Mouse (Mus musculus) retina, embryonic 14.5 days (tissue): Measurements from ENCODE around the gene Skap2.

ENCODE experiments used
- DNase-seq: peaks from one replicate; pipeline ENCODE4 v3.0.0-alpha.2; 2015; ENCODE audit warnings: low spot score

Skap2 gene

DNA sequence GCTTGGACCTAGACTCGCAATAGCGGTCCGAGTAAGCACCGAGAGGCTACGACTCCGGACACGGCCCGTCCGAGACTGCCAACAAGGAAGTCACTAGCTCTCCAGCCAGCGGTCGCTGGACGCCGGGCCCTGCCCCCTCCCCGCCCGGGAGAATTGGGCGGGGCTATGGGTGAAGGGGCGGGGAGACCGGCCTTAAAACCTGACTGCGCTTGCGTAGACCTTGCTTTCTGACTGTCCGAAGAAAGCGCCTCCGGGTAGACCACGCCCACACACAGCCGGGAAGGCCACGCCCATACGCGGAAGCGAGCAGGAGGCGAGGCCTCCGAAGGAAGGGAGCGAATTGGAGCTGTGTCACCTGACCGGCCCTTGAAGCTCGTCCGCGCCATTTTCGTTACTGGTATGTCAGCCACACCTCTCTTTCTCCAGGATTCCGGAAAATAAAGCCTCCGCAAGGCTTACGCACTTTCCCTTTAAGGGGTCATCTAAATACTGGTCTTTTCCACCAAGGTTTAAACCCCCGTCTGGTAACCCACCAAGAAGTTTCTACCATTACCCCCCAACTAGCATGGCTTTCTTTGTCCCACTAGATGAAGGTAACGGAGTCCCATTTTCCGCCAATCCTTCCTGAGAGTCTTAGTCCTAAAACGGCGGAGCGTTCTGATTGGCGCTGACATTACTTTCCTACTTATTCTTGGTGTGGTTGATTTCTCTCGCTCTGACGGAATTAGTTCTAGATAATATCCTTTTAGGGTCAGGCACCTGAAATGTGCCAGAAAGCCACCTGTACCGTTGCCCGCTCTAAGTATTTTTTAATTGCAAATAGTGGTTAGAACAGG is at the start of gene Skap2:
TSS of gene Skap2 (minus strand) at position 141 of the 836 bp plus-strand sequence.
- peak; percentile 98 for DNase-seq

DNA sequence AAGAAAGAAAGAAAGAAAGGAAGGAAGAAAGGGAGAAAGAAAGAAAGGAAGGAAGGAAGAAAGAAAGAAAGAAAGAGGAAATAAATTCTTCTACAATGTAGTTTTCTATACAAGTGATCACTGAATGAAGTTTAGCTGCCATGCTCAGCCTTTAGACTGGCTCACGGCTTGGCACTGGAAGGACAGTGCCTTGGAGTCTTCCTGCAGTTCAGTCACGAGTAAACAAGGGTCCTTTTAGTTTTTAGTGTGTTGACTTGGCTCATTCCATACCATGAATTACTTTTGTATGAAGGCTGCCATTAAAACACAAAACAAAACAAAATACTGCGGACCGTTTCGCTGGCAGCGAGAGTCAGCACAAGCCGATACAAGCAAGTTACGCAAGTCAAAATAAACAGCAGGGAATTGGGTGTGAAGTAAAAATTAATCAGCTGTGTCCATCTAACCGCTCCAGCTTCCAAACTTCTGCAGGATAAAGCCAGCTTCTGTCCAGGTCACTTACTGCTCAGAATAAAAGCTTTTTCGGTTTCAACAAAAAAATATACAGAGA is 46.6 kb upstream of the Skap2 start:
- no peak for DNase-seq

DNA sequence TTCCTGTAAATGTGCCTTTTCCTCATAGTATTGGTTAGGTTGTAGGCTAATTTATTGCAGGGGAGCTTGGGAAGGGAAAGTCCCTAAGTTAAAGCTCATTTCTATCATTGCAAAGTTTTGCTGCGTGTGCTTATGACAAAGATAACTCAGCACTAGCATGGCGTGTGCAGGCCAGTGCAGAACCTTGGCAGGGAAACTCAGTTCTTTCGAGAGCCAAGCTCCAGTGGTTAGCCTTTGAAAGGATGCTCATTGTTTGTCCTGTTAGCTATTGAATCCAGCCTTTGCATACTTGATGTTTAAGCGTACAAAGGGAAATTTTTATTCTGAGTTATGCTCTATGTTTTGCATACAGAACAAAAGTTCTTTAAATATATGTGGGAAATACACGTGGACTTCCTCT is 45.8 kb upstream of the Skap2 start:
- DNase-seq, result no peak

DNA sequence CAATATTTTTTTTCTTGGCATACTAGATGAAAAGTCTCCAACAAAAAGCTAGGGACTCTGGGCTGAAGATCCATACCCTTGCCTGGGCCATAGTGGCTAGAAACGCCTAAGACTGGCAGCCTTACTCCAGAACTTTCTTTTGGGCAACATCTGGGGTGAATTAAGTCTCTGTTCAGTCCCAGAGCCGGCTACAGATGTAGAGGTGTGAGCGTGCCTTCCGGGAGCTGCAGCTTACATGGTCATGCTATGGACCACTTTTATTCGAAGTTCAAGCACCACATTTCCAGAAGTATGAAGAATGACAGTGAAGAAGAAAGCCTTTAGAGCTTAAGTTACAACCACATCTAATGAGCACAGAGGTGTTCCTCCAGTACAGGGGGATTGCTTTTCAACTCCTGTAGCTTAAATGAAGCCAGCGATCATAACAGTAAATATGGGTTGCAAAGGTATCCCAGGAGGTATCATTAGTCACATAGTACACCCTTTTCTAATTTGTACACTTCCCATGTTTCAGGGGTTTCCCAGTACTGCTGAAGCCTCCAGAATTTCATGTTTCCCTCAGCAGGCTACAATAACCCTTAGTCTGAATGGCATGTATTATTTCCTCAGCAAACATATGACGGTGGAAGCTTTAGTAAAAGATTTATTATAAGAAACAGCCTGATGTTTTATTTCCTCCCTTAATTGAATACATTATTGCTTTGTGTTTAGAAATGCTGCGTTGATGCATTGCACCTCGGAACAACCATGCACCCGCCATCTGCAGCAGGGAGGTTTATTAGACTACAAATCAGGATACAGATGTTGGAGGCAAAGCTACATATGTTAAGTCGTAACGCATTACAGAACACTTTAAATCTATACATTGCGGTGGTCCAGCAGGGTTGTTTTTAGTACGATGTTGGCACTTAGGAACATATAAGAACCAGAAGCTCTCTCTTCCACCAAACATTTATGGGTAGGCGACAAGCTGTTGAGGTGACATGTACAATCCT is 41.5 kb upstream of the Skap2 start:
- no peak for DNase-seq

DNA sequence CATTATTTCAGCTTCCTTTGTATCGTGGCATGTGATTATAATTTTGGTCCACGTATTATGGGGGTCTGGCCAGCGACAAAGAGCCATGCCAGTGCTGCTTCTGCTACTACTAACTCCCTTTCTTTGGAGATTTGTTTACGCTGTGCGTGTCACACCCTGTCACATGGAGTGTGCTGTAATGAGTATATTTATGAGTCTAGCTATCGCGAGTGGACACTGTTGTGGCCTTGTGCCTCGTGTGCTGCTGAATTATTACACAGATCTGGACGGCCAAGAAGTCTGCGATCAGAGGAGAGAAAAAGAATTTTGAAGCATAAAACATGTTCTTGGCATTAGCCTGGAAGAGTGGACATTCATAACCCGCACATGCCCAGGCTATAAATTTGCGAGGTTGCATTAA is 37.7 kb upstream of the Skap2 start:
- no peak for DNase-seq

DNA sequence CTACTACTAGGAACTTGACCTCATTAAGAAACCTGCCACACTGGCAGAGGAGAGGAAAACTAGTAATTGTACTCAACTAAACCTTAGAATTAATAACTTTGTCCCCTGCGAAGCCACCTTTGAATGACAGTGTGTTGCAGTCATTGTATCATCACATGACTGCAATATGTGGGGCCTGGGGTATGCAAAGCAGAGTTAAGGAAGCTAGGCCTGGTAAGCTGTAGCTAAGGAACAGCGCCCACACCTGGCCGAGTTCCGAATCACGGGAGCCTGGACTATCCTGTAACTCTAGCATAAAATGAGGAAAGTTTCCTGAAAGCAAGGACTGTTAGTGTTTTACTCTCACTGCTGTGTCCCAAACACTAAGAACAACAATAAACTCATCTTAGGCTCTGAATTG is 33.2 kb upstream of the Skap2 start:
- DNase-seq, result peak; percentile 25

DNA sequence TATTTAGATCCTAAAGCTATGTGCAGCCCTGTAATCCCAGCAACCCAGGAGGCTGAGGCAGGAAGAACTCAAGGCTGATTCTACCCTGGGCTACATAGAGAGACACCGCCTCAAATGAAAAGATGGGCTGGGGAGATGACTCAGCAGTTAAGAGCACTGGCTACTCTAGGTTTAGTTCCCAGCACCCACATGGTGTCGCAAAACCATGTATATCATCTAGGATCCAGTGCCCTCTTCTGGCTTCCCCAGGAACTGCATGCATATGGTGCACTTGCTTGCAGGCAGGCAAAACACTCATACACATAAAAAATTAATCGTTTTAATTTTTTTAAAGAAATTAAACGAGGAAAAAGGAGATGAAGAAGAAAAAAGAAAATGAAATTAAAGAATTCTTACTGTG is 23.7 kb upstream of the Skap2 start:
- DNase-seq, result no peak

DNA sequence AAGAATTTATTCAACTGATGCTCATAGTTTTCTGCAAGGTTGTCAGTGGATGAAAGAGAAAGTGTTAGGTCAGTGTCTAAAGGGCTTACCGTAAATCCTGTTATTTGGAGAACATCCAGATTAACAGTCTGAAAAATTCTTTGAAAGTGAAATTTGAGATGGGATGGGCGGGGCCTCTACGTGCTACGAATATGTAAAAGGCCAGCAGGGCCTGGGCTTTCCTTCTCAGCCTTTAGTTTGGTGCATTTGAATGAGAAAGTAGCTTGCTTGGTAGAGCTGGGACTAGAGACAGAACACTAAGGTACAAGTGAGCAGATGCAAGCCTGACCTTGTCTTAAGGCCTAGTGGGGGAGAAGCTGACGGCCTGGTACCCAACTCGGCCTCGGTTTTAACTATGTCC is 18.8 kb upstream of the Skap2 start:
- DNase-seq, result no peak

DNA sequence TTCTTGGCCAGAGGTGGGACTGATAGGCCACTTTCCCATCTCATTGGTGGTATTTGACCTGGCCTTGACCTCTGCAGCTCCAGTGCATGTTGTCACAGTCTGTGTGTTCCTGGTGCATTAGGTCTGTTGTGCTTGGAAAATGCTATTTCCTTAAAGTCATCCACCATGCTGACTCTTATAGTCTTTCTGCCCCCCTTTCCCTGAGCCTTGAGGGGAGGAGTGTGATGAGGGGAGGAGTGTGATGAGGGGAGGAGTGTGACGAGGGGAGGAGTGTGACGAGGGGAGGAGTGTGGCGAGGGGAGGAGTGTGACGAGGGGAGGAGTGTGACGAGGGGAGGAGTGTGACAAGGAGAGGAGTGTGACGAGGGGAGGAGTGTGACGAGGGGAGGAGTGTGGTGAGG is 15.8 kb upstream of the Skap2 start:
- DNase-seq, result no peak

DNA sequence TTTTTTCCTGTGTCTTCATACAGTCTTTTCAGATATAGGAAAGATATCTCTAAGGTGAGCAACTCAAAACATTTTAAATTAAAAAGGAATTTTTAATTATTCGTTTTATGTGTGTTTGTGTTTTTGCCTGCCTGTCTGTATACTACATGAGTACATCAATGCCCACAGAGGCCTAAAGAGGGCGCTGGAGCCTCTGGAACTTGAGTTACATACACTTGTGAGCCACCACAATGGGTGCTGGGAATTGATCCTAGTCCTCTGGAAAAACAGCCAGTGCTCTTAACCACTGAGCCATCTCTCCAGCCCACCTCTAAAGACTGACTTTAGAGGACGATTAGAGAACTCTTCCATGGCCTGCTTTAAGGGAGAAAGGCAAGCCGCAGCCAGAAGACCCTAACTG is 14.8 kb upstream of the Skap2 start:
- no peak for DNase-seq

DNA sequence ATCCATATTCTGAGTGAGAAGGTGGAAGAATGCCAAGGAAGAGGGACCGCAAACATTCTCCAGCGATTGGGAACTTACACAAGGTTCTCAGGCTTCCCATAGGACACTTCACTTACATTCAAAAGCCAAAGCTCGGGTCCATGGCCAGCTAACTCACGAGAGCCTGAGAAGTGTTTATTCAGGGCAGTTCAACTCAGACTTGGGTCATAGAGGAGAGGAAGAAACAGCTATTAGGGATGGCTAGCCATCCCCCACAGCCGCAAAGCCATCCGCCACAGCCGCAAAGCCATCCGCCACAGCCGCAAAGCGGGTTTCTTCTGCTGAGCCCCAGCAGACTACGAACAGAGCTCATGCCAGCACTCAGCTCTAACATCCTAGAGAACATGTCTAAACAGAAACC is 13.9 kb upstream of the Skap2 start:
- DNase-seq, result no peak

DNA sequence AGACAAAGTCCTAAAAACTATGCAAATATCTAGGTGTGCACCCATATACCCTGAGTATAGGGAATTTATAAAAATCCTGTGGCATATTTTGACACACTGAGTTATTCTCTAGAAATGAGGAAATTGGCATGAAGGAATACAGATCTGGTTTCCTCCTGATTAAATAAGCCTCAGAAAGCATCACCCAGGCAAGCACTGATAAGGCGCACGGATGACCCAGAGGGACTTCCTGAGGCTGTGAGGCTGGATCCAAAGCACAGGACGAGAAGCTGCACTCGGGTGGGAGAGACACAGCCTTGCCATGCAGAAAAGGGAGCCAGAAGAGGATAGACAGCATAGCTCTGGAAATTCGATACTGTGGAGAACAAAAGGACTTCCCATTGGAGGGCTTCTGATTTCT is 12.4 kb upstream of the Skap2 start:
- DNase-seq, result no peak

DNA sequence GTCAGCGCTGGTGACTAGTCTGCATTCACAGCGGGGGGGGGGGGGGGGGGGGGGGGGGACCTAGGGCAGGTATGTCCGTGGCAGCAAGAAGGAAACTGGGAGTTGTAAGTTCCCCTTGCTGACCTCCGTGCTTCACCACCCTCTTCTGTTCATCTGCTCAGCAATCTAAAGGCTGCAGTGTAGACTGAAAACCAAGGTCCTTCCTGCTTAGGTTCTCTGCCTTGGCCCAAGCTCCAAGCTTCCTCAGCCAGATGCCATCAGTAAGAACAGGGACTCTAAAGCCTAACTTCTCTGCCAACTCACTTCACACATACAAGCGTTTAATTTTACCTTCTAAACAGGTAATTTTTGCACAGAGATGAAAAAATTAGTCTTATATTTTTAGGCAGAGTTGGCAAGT is 10.0 kb upstream of the Skap2 start:
- DNase-seq, result no peak

DNA sequence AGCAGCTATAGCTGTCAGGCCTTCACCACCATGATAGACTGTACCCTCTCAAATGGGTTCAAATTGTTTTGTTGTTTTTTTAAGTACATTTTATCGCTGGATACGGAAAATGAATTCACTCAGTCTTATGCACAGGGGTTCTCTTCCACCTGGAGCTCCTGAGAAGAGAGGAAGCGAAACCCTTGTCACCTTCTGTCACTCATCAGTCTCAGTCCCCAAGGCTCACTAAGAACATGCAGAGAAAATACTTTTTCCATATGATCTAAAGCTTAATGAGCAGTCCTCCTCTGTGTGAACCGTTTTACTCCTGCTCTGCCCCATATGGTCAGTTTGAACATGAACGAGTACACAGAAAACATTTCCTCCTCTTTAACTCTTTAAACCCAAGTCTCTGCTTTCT is 7.9 kb upstream of the Skap2 start:
- no peak for DNase-seq

DNA sequence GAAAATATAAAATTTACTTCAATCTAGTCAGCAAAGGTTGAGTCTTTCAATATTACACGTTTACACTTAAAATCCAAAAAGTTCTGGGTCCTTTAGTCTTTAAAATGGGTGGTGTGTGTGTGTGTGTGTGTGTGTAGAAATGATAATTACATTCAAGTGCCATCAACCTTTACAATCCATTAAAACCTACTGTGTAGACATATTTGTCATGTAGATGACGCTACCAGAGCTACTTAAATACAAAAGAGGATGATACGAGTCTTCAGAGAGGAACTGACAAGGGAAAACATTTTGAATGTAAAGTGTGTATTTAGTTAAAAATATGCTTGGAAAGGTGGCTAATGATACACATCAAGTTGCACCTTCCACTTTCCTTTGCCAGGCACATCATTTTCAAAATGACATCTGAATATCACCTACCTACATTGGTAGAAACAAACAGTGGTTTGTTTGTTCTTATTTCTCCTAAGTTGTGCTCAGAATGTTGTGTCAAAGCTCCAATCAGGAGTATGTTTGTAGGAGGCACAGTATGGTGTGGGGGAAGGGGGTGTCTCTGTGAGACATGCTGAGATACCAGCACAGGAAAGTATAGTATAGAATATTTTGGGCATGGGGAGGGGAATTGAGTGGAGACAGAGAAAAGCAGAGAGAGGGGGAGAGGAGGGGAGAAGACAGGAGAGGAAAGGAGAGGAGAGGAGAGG is 1.0 kb upstream of the Skap2 start:
- DNase-seq, result no peak

DNA sequence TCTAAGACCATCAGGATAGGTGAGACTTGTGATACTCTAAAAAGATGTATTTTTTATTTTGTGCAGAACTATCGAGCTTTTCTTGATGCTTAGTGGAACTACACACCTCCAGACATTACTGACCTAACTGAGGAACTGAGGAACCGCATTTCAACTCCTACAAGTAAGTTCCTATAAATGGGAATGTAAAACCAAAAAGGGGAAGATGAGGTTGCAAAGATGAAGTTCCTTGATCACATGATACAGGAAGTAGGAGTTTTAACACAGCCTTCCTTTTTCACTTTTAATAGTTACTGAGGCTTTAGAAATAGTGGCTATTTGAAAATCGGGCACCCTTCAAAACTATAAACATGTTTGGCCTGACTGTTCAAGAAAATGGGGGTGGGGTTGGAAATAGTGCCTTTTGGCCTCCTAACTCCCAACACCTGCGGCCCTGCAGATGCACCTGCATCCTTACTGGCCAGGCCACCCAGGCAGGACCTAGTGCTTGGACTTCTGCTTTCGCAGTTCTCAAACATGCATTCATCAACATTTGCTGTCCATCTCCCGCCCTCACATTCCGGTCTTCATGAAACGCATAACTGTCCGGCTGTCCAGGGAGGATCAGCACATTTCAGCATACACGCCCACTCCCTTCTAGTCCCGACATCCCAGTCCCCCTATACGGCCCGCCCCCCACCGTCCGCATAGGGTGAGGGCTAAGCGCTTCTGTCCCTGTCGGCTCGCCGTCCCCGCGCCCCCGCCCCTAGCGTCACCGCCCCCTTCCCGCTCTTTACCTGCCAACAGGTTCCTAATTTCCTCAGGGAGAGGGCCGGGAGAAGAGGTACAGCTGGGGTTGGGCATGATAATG is 565 bp downstream of the Skap2 start:
- DNase-seq, result no peak

DNA sequence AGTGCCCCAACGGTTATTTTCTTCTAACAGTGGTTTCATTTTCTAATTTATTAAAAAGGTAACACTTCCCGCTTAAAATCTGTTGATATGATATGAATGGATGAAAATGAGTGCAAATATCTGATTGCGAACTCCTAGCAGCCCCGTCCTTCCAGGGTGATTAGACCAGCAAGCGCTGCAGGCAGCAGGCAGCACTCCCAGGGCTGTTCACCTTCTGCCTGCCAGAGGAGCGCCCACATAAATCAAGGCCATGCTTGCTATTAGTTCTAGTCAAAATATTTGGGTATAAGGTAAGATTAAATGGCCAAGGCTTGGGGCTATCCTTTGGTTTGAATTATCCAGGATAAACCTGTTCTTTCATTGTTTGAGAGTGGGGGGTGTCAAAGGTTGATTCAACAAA is 3.0 kb downstream of the Skap2 start:
- no peak for DNase-seq

DNA sequence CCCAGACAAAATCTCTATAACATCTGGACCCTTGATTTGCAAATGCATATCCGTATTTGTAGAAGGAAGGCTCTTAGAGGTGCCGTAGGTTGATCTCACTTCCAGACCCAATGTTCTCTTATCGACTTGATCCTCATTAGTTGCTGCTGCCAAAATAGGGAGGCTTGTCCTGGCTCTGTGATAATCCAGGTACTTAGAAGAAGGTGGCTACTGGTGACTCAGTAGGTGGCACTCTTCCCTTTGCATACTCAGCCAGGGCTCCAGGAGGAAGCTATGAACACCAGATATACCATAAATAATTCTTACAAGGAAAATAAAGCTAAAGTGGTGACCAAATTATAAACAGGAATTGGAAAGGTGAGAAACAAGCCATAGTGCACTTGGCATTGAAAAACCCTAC is 3.6 kb downstream of the Skap2 start:
- no peak for DNase-seq

DNA sequence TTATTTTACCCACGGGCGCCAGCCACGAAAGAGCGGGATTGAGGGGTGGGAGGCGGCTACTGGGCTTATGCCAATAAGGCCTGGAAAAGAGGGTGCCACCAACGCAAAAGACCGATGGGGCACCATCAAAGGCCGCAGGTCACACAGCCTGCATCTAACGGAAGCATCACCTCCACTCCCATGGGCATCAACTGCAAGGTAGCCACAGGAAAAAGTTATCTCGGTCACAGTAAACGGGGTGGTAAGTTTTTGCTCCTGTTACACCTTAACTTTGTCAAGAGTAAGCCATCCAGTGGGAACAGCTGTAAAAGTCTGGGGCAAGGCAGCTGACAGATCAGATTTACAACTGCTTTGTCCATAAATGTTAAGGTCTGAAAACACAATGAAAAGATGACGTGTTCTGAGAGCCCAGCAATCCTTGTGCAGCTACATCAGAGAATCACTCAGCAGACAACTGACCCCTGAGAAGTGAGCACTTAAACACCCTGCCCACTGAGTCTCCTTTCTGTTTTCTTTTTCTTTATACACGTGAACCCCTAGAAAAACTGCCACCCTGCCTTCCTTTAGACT is 5.6 kb downstream of the Skap2 start:
- peak; percentile 12 for DNase-seq

DNA sequence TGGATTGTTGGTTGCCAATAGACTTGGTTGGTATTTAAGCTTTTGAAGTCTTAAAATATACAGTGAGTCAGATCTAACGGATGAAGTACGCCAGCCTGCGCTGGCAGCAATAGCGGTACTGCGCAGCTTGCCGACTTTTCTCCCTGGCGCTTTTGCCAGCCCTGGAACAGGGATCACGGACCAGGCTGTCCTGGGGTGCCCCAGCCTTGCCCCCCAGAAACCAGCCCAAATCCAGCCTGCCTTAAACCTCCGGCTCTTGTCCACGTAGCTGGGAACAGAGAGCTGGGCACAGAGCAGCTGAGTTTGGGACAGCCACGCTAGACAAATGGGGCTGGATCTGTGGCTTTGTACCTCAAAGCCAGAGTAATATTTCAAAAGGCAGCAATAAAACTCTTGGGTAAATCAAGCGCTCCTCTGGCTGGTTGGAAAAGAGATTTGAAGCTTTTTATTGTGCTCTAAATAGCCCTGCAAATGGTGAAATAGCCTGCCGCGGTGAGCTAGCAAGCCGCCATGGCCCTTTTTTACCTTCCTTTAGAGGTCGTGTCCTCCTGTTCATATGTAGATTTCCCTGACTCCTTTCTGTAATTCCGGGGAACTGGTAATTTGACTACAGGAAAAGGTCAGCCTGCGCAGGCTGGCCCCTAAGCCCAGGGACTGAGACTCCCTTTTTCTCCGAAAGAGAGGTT is 6.2 kb downstream of the Skap2 start:
- DNase-seq, result peak; percentile 38
